Mouse (Mus musculus) MEL (cell line): ENCODE measurements at regions not wholly inside any gene's neighbourhood (a gene's known extent, or its start where the extent isn't known, plus 50 kb on each side); places are given as distances from the start of the nearest gene placed in this dataset.

Source experiments
- DNase-seq: peaks from one replicate; pipeline ENCODE4 v3.0.0; 2011; ENCODE audit warnings: low read depth, low spot score
- H3K27ac ChIP-seq: 2 replicates; pipeline ENCODE4 v1.5.1; 2012; ENCODE audit warnings: low read depth, mild to moderate bottlenecking, control low read depth, low read length, moderate library complexity; ENCODE audit not compliant: control insufficient read depth
- H3K27me3 ChIP-seq, 2 experiments: fragments of 150-350 bp in 1 of 2; sonication (generic) in 1 of 2; 2 replicates each; pipeline ENCODE4 v1.6.1; 2012; ENCODE audit warnings: low read length in 2 of 2, mild to moderate bottlenecking in 2 of 2, improper control_type of control experiment in 1 of 2, moderate library complexity in 1 of 2; ENCODE audit not compliant: insufficient read depth in 2 of 2, control insufficient read depth in 1 of 2
- H3K36me3 ChIP-seq, 2 experiments: 2 replicates each; pipeline ENCODE4 v1.6.1; 2012 to 2014; ENCODE audit warnings: low read length in 2 of 2, improper control_type of control experiment in 1 of 2, inconsistent platforms in 1 of 2, mild to moderate bottlenecking in 1 of 2; ENCODE audit not compliant: insufficient read depth in 2 of 2, control insufficient read depth in 1 of 2
- H3K4me1 ChIP-seq, 2 experiments: fragments of 150-350 bp in 1 of 2; sonication (generic) in 1 of 2; 2 replicates each; pipeline ENCODE4 v1.6.1; 2012; ENCODE audit warnings: low read length in 2 of 2, improper control_type of control experiment in 1 of 2, mild to moderate bottlenecking in 1 of 2; ENCODE audit not compliant: insufficient read depth in 2 of 2, control insufficient read depth in 1 of 2
- H3K4me3 ChIP-seq, 2 experiments: fragments of 150-350 bp in 1 of 2; sonication (generic) in 1 of 2; 2 replicates each; pipeline ENCODE4 v1.5.1; 2012; ENCODE audit warnings: low read depth in 2 of 2, low read length in 2 of 2, mild to moderate bottlenecking in 2 of 2, moderate library complexity in 2 of 2, control low read depth in 1 of 2, improper control_type of control experiment in 1 of 2; ENCODE audit not compliant: control insufficient read depth in 1 of 2, insufficient read depth in 1 of 2
- H3K79me2 ChIP-seq: 2 replicates; pipeline ENCODE4 v1.6.1; 2012; ENCODE audit warnings: mild to moderate bottlenecking, low read length, moderate library complexity; ENCODE audit not compliant: control insufficient read depth, poor library complexity, insufficient read depth
- H3K9ac ChIP-seq: 2 replicates; pipeline ENCODE4 v1.6.1; 2012; ENCODE audit warnings: low read depth, mild to moderate bottlenecking, control low read depth, low read length, moderate library complexity; ENCODE audit not compliant: control insufficient read depth, poor library complexity, severe bottlenecking
- H3K9me3 ChIP-seq: fragments of 150-350 bp; sonication (generic); replicated peaks from 2 replicates; pipeline ENCODE4 v1.6.1; 2012; ENCODE audit warnings: mild to moderate bottlenecking, low read length, improper control_type of control experiment, moderate library complexity; ENCODE audit not compliant: insufficient read depth
- BHLHE40 ChIP-seq: IDR thresholded peaks from 2 replicates; pipeline ENCODE4 v1.6.1; 2012; ENCODE audit warnings: low read depth, mild to moderate bottlenecking, inconsistent platforms, low read length, improper control_type of control experiment, borderline replicate concordance
- E2F4 ChIP-seq: IDR thresholded peaks from 2 replicates; pipeline ENCODE4 v1.6.1; 2011; ENCODE audit warnings: low read depth, low read length, improper control_type of control experiment, borderline replicate concordance
- ELF1 ChIP-seq: IDR thresholded peaks from 2 replicates; pipeline ENCODE4 v1.6.1; 2014; ENCODE audit warnings: low read depth, mild to moderate bottlenecking, inconsistent platforms, low read length, improper control_type of control experiment, moderate library complexity
- GABPA ChIP-seq: IDR thresholded peaks from 2 replicates; pipeline ENCODE4 v1.6.1; 2012; ENCODE audit warnings: low read depth, mild to moderate bottlenecking, inconsistent platforms, low read length, improper control_type of control experiment, moderate library complexity
- GATA1 ChIP-seq: IDR thresholded peaks from 2 replicates; pipeline ENCODE4 v1.6.1; 2011; ENCODE audit warnings: low read depth, low read length, improper control_type of control experiment
- MAFK ChIP-seq: IDR thresholded peaks from 2 replicates; pipeline ENCODE4 v1.6.1; 2011; ENCODE audit warnings: low read depth, mild to moderate bottlenecking, low read length, improper control_type of control experiment, borderline replicate concordance
- MAX ChIP-seq: IDR thresholded peaks from 2 replicates; pipeline ENCODE4 v1.6.1; 2011; ENCODE audit warnings: low read length, improper control_type of control experiment
- MAZ ChIP-seq: IDR thresholded peaks from 2 replicates; pipeline ENCODE4 v1.6.1; 2012; ENCODE audit warnings: low read depth, mild to moderate bottlenecking, inconsistent platforms, low read length, improper control_type of control experiment
- MXI1 ChIP-seq: IDR thresholded peaks from 2 replicates; pipeline ENCODE4 v1.6.1; 2011; ENCODE audit warnings: mild to moderate bottlenecking, low read depth, low read length, improper control_type of control experiment
- NRF1 ChIP-seq: IDR thresholded peaks from 2 replicates; pipeline ENCODE4 v1.6.1; 2014; ENCODE audit warnings: low read depth, mild to moderate bottlenecking, inconsistent platforms, low read length, improper control_type of control experiment, moderate library complexity; ENCODE audit not compliant: poor library complexity, insufficient read depth, severe bottlenecking
- POLR2AphosphoS2 ChIP-seq: IDR thresholded peaks from 2 replicates; pipeline ENCODE4 v1.6.1; 2011; ENCODE audit warnings: low read length, improper control_type of control experiment
- RAD21 ChIP-seq: IDR thresholded peaks from 2 replicates; pipeline ENCODE4 v1.6.1; 2011; ENCODE audit warnings: mild to moderate bottlenecking, low read depth, low read length, improper control_type of control experiment
- RCOR1 ChIP-seq: IDR thresholded peaks from 2 replicates; pipeline ENCODE4 v1.6.1; 2012; ENCODE audit warnings: low read depth, mild to moderate bottlenecking, inconsistent platforms, low read length, improper control_type of control experiment
- SIN3A ChIP-seq: IDR thresholded peaks from 2 replicates; pipeline ENCODE4 v1.6.1; 2012; ENCODE audit warnings: low read length, improper control_type of control experiment, inconsistent platforms
- TAL1 ChIP-seq: IDR thresholded peaks from 2 replicates; pipeline ENCODE4 v1.6.1; 2012; ENCODE audit warnings: mild to moderate bottlenecking, inconsistent platforms, low read length, moderate library complexity, mixed read lengths
- UBTF ChIP-seq: IDR thresholded peaks from 2 replicates; pipeline ENCODE4 v1.6.1; 2012; ENCODE audit warnings: low read depth, mild to moderate bottlenecking, inconsistent platforms, low read length, improper control_type of control experiment, moderate library complexity, borderline replicate concordance; ENCODE audit not compliant: insufficient read depth
- USF2 ChIP-seq, 2 experiments: IDR thresholded peaks; 2 replicates each; pipeline ENCODE4 v1.6.1; 2011 to 2012; ENCODE audit warnings: improper control_type of control experiment in 2 of 2, low read length in 2 of 2, borderline replicate concordance in 1 of 2, inconsistent platforms in 1 of 2, low read depth in 1 of 2, mild to moderate bottlenecking in 1 of 2; ENCODE audit not compliant: insufficient read depth in 1 of 2
- ZC3H11A ChIP-seq: IDR thresholded peaks from 2 replicates; pipeline ENCODE4 v1.6.1; 2012; ENCODE audit warnings: low read depth, mild to moderate bottlenecking, inconsistent platforms, low read length, improper control_type of control experiment
- ZMIZ1 ChIP-seq: IDR thresholded peaks from 2 replicates; pipeline ENCODE4 v1.6.1; 2012; ENCODE audit warnings: low read depth, mild to moderate bottlenecking, inconsistent platforms, low read length, improper control_type of control experiment, moderate library complexity

GRCm38 (mm10) chr9:41586291-41586690 lies 424.8 kb upstream of the Ubash3b start:
- H3K27ac ChIP-seq = no peak overlapping the region
- H3K4me1 ChIP-seq = no peaks in the 10 kb centered on the region
- H3K79me2 ChIP-seq = no peaks in the 10 kb centered on the region
- no peaks in the 10 kb centered on the region for H3K9me3 ChIP-seq
- no peaks in the 10 kb centered on the region for H3K27me3 ChIP-seq
- no peaks in the 10 kb centered on the region for H3K36me3 ChIP-seq
- no peak for TF ChIP-seq RCOR1
- TF ChIP-seq SIN3A = no peak
- TF ChIP-seq MAZ = no peak
- no peak for TF ChIP-seq MXI1
- TF ChIP-seq MAFK = no peak
- no peak for TF ChIP-seq UBTF
- no peak for TF ChIP-seq GATA1
- TF ChIP-seq RAD21 = no peak
- TF ChIP-seq ZMIZ1 = no peak
- TF ChIP-seq ELF1 = no peak
- no peak for TF ChIP-seq ZC3H11A
- TF ChIP-seq POLR2AphosphoS2 = no peak
- TF ChIP-seq NRF1 = no peak
- no peak for TF ChIP-seq GABPA
- no peak overlapping the region for H3K4me3 ChIP-seq
- H3K9ac ChIP-seq = no peak overlapping the region
- no peak for DNase-seq

GRCm38 (mm10) chr9:41585771-41586170 lies 424.3 kb upstream of the Ubash3b start:
- no peaks in the 10 kb centered on the region for H3K79me2 ChIP-seq
- H3K36me3 ChIP-seq = no peaks in the 10 kb centered on the region
- no peak overlapping the region for H3K4me3 ChIP-seq
- no peak for DNase-seq
- TF ChIP-seq ELF1 (no peak), MAX (no peak), USF2 (IDR thresholded peaks at IDR 0.05; ENCODE audit: borderline replicate concordance in 1 of 2, insufficient read depth in 1 of 2, low read depth in 1 of 2, low read length in 2 of 2) (no peak), RAD21 (no peak), TAL1 (no peak), UBTF (no peak), E2F4 (no peak), BHLHE40 (no peak)
- H3K4me1 ChIP-seq = no peaks in the 10 kb centered on the region
- H3K27ac ChIP-seq = no peak overlapping the region
- no peak overlapping the region for H3K9ac ChIP-seq
- no peaks in the 10 kb centered on the region for H3K9me3 ChIP-seq
- no peaks in the 10 kb centered on the region for H3K27me3 ChIP-seq
